Mouse (Mus musculus): ENCODE data around the gene Ceacam16.

Ceacam16 gene

GRCm38 (mm10) chr7:19861199-19861598 lies at the start of gene Ceacam16:
TSS of gene Ceacam16 (minus strand) at chr7:19861299.
- DNase-seq (ENCODE audit: low read depth, low spot score) = no peak

- DNase-seq (ENCODE audit: low read depth, low spot score) = peak; percentile 83
These were observed 49.6 kb upstream of the Ceacam16 start for GRCm38 (mm10) chr7:19910421-19911291.

DNA sequence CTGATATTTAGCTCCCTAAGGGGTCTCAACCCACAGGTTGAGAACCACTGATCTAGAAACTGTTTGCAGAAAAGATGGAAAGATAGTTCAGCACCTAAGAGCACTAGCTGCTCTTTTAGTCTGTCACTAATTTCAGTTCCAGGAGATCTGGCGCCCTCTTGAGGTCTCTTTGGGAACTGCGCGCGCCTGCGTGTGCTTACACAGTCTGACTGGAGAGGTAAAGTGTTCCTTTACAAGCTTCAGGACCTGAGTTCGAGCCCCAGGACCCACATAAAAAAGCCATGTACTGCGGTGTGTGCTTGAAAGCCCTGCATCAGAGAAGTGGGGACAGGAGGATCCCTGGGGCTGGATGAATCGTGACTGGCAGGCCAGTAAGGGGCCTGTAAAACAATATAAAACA lies 28.8 kb upstream of the Ceacam16 start:
- DNase-seq (ENCODE audit: low read depth, low spot score) = peak; percentile 61

DNA sequence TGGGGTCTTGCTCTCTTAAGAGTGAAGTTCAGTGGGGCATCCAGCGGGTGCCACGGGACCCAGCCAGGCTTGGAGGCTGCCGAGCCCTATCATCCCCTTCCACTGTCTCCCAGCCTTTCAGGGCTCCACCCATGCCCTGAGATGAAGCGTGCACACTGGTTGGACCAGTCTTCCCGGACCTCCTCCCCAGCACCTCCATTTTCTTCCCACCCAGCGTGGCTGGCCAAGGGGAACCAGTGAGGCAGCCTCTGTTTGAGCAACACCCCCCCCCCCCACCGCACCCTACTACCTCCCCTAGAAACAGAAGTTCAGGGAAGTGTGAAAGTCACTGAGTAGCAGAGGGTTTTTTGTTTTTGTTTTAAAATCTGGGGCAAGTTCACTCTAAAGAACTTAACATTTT lies 26.8 kb upstream of the Ceacam16 start, which contains the start of gene Ceacam19:
Ceacam19 (minus strand) TSS at position 117 of the 400 bp plus-strand sequence.
- peak; percentile 58 for DNase-seq (ENCODE audit: low read depth, low spot score)

- DNase-seq (ENCODE audit: low read depth, low spot score) = no peak
These were observed 19.7 kb upstream of the Ceacam16 start for GRCm38 (mm10) chr7:19880754-19881153.

DNA sequence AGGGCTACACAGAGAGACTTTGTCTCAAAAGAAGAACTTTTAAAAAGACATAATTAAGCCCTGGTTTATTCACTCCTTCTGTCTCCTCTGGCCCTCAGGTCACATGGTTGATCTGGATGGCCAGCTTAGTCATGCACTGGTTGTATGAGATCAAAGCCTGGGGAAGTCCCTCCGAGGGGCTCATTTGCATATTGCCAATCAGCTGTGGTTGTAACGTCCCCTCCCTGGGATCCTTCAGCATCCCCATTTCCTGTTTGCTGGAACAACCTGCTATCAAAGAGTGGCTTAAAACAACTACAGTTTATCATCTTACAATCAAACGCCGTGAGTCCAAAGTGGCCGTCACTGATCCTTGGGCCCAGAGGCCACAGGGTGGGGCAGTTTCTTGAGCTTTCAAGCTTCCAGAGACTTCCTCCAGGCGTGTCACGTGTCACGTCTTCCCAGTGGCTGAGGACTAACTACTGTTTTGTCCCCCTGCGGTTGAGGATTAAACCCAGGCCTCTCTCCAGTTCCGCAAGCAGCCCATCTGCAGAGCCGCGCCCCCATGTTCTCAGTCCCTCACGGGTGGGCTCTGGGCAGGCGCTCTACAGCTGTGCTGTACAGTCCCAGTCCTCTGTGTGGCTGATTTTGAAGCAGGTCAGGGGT lies 15.8 kb upstream of the Ceacam16 start:
- DNase-seq (ENCODE audit: low read depth, low spot score) = peak; percentile 88

- DNase-seq (ENCODE audit: low read depth, low spot score) = peak; percentile 83
These were observed 15.0 kb upstream of the Ceacam16 start for GRCm38 (mm10) chr7:19875948-19876682.

DNA sequence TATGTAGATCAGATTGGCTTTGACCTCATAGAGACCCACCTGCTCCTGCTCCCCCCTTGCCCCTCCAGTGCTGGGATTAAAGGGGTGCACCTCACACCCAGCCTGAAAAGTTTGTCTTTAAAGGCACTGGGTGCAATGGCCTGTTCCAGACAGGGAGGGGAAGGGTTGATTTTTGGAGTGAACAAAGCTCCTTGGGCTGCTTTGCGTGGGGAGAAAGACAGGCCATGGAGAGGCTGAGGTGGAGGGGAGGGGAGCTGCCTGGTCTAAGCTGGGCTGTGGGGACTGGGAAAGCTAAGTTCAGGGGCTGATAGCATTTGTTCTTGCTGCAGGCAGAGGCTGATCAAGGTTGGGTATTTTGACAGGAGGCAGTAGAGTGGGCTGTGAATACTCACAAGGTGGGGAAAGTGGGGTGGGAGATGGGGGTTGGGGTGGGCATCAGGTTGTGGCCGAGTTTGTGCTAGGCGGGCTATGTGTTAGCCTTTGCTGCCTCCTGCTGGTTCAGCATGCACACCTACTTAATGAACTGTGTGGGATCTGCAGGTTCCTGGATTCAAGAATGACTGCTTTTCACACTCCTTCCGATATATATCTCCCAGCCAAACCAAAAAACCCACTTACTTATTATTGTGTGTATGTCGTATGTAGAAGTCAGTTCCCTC lies 11.0 kb upstream of the Ceacam16 start:
- DNase-seq (ENCODE audit: low read depth, low spot score) = peak; percentile 79

GRCm38 (mm10) chr7:19871137-19871621 lies 10.1 kb upstream of the Ceacam16 start:
- DNase-seq (ENCODE audit: low read depth, low spot score) = peak; percentile 71

- DNase-seq (ENCODE audit: low read depth, low spot score) = no peak
These were observed 6.8 kb upstream of the Ceacam16 start for GRCm38 (mm10) chr7:19867751-19868399.

- DNase-seq (ENCODE audit: low read depth, low spot score) = no peak
These were observed 5.4 kb upstream of the Ceacam16 start for GRCm38 (mm10) chr7:19866490-19866889.

- no peak for DNase-seq (ENCODE audit: low read depth, low spot score)
These were observed 4.3 kb upstream of the Ceacam16 start for GRCm38 (mm10) chr7:19865246-19866036.

GRCm38 (mm10) chr7:19864241-19864640 lies 3.1 kb upstream of the Ceacam16 start:
- DNase-seq (ENCODE audit: low read depth, low spot score) = no peak

DNA sequence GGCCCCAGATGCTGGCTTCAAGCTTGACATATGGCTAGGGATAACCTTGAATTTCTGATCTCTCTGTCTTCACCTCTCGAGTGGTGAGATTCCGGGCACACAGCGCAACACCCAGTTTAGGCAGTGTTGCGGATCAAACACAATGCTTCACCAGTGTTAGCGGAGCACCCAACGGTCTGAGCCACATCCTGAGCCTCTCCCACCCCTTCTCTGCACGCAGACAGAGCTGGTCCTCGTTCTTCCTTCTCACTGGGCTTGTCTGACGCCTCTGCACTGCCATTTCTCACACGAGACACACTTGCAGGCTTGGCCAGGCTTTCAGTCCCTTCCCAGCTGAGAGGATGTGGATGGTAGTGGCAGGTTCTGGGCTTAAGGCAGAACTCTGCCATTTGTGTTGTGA lies 1.4 kb downstream of the Ceacam16 start:
- DNase-seq (ENCODE audit: low read depth, low spot score) = no peak

DNA sequence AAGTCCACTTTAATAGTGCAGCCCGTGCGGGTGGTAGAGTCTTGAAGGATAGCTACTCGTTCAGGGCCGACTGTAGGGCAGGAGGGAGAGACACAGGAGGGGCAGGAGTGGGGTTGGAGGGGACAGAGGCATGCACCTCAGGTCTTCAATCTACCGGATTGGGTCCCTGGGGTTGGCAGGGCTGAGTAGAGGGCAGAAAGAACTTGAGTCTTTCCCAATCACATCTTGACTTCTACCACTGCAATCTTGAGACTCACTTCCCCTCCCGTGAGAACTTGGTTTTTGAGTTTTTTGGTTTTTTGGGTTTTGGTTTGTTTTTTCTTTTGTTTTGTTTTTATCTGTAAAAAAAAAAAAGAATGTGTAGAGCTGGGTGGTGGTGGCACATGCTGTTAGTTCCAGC lies 4.8 kb downstream of the Ceacam16 start:
- no peak for DNase-seq (ENCODE audit: low read depth, low spot score)

DNA sequence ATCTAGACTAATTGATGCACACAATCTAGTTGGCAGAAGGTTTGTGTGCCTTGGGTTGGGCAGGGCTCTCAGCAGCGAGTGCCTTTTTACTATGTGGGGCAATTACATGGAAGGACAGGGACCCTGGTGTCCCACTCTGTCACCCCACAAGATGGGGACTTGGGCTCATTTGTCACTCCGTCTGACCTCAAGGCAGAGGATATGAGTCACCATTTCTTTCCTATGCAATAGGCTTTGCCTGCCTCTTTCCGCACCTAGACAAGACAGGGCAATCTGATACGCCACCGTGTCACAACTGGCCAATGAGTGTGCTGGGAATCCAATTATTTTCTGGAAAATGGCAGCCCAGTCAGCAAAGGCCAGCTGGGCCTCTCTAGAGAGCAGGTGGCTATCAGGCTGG lies 5.4 kb downstream of the Ceacam16 start:
- DNase-seq (ENCODE audit: low read depth, low spot score) = no peak

DNA sequence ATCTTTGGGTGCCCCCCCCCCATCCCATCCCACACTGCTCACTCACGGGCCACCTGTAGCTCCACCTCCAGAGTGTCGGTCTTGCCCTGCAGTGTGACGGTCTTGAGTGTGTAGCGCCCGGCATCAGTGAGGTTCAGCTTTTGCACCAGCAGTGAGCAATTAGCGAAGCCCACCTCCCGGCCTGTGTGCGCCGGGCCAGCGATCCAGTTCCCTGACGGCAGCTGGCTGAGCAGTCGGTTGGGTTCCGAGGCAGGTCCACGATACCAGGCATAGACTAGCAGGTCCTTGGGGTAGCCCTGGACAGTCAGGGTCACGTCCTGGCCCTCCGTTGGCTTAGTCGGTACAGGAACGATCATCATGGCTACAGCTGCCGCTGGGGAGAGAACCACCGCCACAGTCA lies 7.6 kb downstream of the Ceacam16 start:
- DNase-seq (ENCODE audit: low read depth, low spot score) = no peak

DNA sequence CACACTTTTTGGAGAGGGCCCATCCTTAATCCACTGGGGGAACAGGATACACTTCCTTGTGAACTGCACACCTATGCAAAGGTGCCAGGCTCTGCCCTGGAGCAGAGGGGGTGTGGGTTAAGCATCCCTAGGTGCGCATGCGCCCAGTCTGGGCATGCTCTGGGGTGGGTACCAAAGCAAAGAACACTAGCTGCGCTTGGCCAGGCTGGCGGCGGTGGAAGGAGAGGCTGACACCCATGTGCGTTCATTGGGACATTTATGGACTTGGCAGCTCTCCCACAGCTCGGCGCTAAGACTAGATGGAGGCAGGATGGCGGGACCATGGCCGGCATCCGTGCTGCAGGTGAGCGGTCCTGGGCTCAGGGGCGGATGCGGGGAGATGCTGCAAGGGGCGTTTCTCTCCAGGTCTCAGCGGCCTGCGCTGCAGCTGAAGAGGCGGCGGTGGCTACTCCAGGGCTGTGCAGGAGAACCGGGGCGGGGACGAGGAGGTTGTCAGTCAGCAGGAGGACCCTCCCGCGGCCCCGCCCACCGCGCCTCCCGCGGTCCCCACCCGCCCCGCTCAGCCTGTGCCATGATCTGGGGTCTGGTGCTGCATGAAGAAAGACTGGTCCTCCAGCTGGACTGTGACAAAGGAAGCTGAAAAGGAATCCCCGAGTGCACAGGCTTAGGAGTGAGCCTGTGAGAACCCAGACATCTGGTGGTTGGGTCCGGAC lies 9.1 kb downstream of the Ceacam16 start, which contains the start of gene Gm19345:
Gm19345 (plus strand) TSS at position 146 of the 713 bp plus-strand sequence.
- peak; percentile 86 for DNase-seq (ENCODE audit: low read depth, low spot score)

GRCm38 (mm10) chr7:19844521-19845171 lies 16.5 kb downstream of the Ceacam16 start:
- DNase-seq (ENCODE audit: low read depth, low spot score) = no peak
